Mouse (Mus musculus): ENCODE measurements at regions not wholly inside any gene's neighbourhood (a gene's known extent, or its start where the extent isn't known, plus 50 kb on each side); places are given as distances from the start of the nearest gene placed in this dataset.

DNA sequence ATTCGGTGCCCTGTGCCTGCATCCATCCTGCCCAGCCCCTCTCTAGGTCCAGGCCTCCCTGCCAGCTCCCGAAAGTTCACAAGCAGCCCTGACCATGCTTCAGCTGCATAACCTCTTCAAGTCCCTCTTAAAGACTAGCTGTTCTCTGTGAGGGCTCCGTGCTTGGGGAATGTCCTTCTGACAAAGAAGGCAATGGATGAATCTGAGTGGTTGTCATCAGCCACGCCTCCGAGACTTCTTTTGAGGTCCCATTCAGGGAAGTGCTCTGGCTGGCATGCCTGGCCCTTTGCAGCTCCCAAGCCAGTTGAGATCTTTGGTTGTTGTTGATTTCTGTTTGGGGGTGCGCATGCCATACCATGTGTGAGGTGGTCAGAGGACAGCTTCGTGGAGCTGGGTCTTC is 105.9 kb upstream of the Haao start:
- TF ChIP-seq CTCF (conservative IDR thresholded peaks at IDR 0.05; ENCODE audit: insufficient read depth, insufficient read length, low read depth, low read length) (no peak), POLR2A (IDR thresholded peaks at IDR 0.05; ENCODE audit: low read depth, low read length) (no peak)
